Mouse (Mus musculus): ENCODE results near the gene Fam216b.

The Fam216b gene

DNA sequence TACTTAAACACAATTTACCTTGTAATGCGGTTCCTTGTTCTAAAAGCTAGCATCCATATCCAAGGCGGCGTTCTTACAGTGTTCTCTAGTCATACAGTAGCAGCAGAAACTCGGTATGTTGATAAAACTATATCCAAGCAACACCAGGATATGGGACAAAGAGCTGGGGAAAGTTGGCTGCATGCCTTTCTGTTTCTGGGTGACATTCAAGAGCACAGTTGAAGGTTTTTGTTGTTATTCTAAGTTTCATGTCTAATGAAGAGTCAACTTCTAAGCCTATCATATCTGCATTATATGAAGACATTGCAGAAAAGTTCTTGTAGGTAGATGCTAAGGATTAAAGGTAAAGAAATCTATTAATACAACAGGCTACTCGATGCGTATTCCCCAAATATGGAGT, at the start of gene Fam216b:
TSS of gene Fam216b (minus strand) at position 101 of the 400 bp plus-strand sequence.
- DNase-seq: no peak

DNA sequence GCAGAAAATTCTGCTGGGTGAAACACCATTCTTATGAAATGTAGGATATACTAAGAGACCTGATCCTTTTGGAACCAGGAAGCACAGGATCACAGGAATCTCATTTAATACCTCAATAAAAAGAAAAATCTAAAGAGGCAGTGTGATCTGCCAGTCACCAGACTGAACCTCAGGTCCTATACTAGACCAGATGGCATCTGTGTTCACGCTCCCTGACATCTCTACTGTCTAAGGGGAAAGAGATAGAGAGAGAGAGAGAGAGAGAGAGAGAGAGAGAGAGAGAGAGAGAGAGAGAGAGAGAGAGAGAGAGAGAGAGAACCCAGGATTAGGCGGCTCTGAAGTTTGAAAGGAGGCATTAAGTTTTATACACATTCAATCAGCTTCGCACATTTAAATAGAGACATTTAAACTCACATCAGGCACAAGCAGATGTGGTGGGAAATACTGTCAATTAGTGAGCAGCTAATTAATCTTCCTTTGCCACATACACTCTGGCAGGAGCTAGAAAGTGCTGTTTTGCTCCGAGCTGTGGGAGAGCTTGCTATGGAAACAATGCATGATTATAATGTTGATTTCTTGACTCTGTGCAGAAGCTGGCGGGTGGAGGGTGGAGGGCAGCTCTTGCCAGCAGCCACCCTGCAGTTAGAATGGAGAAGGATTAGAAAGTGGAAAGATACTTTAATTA, 43.7 kb upstream of the Fam216b start:
- DNase-seq: no peak

DNA sequence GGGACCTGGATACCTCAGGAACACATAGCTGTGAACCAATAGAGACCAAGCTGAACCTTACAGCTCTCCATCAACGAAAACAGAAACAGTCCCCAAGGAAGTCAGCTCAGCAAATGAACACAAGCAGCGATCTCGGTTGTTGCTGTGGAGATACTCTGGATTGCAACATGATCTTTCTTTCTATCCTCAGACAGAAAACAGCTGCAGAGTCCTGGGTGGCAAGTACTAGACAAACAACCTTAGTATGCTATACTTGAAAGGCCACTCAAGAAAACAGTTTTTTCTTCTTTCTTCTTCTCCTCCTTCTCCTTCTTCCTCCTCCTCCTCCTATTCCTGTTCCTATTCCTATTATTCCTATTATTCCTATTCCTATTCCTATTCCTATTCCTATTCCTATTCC, 37.9 kb upstream of the Fam216b start:
- DNase-seq: no peak

DNA sequence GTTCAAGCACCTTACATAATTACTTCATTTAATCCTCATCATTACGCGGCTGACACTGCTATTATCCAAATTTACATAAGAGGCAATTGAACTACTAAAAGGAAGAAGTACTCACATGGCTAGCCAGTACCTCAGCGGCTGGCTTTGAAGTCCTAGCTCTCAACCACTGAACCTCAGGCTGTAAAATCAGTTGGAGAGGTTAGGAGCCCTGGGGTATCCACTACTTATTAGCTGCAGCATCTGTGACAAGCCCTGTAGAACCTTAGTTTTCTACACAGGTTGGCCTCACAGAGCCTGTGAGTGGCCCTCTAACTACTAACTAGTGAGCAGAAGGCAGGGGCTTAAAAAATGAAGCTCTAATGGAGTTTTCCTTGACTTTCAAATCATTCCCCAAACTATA, 31.5 kb upstream of the Fam216b start:
- DNase-seq: no peak

DNA sequence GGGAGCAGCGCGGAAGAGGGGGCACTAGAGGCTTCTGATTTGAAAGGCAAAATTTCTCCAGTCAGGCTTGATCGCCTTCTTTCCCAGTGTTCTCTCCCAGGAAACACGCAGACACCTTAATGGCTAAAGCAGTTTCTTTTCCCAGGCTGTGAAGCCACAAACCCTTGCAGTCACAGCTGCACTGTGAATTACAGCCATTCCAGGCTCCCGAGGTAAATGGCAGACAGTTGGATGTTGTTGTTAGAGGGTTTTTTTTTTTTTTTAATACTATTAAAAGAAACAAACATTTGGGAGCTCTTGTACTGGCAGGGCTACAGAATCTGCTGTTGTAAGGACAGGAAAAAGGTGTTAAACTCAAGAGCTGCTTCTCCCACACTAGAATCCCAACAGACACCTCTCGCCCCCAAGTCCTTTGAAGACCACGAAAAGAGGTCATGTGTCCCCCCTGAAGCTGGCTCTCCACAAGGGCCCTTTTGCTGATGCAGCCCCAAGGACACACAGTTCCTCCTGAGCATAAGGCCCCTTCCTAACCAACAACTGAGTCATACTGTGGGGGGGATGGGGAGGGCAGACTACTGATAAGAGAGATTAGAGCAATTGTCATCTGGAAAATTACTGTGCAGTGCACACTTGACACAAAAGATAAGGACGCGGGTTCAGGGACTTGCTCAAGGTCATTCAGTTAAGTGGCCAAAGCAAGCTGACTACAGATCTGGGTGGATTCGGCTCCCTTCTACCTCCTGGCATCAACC, 30.8 kb upstream of the Fam216b start:
- DNase-seq: no peak

DNA sequence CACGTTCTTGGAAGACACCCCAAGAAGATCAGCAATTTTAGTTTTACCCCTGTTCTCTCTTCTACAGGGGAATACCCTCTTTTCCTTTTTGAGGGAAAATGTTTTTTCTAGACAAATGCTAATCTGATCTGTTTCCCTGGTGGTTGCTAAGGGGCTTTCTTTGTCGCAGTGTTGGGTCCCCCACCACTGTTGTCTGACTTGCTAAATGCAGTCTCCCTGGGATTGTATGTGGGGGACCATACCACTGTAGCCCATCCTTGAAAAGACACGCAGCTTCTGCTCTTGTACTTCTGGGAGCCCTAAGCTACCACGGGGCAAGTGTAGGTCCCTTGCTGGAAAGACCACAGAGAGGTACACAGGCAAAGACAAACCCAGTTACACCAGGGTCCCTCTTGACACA, 28.9 kb upstream of the Fam216b start:
- no peak for DNase-seq

DNA sequence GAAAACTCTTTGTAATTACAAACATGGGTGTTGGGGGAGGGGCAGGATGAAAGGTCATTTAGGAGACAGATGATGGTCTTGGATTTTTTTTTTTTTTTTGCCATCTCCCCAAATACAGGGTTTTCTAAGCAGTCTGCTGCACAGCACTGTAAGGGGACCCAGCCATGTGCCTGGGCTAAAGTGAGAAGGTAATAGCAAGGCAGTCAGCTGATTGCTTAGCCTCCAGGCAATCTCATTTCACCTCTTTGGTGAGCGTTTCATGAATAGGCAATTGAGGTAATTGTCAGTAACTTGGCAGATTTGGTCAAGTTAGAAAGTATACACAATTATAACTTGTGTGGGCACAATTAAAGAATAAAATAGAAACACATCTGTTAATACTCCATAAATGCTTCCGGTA, 28.5 kb upstream of the Fam216b start:
- no peak for DNase-seq

DNA sequence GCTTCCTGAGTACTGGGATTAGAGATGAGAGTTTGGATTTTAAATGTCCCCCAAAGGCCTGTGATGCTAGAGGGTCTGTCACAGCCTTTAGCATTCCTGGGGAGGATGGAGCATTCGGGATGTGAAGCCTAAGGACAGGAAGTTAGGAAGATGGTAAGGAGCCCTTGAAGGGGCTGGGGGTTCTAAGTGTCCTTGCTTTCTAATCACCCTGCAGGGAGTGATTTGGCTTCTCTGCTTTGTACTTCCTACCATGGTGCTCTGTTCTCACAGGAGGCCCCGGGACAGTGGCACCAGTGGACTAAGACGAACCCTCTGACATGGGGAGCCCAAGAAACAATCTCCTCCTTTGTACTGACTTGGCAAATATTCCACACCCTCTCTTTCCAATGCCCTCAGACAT, 23.7 kb upstream of the Fam216b start:
- no peak for DNase-seq

DNA sequence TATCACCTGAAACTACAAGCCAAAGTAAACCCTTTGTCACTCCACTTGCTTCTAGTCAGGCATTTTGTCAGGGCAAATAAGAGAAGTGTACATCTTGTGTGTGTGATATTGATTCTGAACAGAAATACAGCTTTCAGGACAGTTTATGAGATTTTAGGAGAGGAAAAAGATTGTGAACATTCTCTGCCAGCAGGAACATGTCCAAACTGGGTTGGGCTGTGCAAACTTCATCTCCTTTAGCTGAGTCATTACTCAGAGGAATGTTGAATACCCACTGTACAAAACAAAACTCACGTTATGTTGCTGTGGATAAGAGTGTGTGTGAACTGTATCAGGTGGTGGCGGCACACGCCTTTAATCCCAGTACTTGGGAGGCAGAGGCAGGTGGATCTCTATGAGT, 22.1 kb upstream of the Fam216b start:
- no peak for DNase-seq

DNA sequence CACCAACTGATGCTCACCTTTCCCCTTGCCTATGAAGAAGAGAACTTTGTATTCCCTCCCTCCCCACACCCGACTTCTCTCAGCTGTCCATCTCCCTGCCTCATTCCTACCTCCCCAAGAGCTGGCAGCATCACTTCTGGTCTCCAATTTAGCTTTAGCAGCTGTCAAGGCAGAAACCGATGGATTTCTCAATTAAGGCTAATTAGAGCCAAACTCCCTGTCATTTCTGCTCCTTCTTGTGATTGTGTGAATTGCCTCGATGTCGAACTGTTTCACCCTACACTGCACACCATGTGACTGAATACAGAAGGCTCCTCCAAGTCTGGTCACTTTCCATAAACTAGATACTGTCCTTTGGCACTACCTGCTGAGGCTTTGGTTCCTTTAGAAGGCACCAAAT, 20.6 kb upstream of the Fam216b start:
- no peak for DNase-seq

DNA sequence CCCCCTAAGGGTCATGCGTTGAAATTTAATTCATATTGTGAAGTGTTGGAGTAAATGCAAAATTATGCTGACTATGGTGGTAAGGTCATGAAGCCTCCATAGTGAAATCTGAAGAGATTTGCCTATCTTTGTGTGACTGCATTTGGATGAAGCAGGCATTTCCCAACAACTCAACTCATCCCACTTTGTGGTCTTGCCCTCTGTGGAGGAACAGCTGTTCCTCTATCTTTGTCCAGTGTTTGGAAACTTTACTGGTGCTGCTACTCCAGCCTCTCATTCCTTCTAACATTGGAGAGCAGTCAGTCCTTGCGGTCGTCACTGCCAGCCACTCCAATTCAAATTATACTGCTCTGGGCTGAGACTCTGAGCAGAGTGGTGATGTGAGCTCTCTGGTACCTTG, 19.6 kb upstream of the Fam216b start:
- DNase-seq: no peak

DNA sequence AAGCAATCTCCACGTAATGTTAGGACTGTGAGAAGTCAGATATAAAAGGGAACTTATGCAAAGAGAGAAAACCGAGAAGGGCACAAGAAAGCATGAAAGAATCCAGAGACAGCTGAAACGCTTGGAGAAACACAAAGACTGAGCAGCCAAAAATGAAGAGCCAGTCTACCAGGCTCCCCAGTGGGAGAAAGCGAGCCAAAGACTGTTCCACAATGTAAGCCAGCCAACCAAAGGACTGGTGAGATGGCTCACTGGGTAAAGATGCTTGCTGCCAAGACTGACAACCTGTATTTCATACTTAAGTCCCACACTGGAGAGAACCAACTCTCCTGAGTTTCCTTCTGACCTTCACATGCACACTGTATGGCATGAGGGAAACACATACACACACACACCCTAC, 784 bp upstream of the Fam216b start:
- no peak for DNase-seq

DNA sequence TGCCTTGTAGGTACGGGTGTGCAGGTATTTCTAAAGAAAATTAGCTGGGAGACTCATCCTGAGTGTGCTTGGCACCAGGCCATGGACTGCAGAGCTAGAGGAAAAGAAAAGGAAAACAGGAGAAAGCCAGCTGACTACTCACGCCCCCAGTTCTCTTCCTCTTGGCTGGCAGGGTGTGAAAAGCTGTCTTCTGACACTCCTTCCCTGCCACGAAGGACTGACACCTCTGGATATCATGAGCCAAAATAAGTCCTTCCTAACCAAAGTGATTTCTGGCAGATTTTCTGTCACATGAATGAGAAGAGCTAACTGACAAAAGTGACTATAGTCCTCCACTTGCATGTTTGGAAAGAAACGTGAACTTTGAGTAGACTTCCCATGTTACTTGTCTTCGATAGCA, 5.3 kb downstream of the Fam216b start:
- no peak for DNase-seq

DNA sequence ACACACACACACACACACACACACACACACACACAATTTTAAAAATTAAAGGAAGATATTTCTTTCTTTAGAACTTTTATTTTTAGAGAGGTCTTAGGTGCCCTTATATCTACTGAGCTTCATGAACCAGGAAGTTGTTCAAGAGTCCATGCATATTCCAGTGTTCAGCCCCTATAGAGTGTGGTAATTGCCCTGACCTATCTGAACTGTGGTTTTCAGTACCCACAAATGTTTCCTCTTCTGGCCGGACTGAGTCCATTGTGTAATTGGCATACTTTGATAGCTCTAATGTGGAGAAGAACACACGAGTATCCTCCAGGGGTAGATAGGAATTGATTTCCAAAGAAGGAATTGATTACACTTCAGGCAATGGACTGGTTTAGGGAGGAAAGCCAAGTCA, 11.3 kb downstream of the Fam216b start:
- no peak for DNase-seq

DNA sequence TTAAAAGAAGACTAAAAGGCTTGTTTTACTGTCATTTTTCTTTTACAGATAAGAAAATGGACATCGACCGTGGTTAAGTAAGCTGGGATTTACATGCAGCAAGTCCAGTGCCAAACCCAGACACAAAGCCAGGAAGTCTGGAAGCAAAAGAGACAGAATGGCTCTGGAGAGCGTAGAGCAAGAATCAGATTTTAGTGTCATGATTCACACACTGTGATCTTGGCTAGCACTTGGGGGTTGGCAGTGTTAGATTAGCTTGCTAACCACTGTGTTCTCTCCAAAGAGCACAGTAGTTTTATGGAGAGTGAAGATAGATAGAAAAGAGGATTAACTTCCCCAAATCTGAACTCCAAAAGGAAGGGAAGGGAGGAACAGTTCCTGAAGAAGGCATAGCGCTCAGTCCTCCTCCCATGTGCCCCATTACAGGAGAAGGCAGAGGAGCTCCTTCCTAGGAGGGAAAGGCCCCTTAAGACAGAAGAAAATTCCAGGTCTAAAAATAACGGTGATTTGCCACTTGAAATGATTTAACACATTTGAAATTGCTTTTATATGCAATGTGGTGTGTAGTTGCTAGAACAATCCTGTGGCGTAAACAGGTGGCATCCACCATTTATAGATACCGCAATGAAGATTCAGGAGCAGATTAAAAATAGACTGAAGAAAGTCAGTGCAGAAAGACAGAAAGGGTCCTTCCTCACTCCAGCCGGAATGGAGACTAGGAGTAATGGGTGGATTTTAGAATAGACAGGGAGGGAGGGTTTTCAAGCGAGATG, 22.7 kb downstream of the Fam216b start:
- DNase-seq: no peak

DNA sequence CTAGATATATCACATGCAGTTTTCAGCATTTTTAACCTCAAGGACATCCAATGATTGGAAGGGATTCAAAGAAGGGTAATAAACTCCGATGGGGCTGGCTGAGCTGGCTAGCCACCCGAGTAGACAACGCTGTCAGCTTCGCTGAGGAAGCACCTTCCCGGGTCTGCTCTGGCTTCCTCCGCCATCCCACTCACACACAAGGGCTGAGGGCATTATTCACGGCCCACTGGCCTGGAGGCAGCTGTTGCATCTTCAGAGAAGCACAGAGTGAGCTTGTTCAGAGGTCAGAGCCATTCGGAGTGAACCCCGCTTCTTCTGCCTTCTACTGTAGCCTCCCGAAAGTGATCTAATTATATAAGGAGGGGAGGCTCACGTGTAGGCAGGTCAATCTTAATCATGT, 26.3 kb downstream of the Fam216b start:
- DNase-seq: no peak

DNA sequence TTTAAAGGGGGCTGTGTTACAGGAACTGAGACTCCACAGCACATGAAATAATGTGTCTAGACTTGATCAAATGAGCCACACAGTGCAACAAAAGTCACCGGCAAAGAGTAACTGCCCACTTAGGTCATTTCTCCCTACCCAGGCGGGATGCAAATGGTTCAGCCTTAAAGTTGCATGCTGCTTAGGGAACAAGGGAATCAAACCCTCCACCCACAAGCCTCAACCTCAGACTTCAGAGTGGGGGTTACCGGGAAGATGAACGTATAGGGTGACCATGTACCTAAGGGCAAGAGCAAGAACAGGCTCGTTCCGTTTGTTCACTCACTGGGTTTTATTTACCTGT, 28.2 kb downstream of the Fam216b start:
- no peak for DNase-seq

DNA sequence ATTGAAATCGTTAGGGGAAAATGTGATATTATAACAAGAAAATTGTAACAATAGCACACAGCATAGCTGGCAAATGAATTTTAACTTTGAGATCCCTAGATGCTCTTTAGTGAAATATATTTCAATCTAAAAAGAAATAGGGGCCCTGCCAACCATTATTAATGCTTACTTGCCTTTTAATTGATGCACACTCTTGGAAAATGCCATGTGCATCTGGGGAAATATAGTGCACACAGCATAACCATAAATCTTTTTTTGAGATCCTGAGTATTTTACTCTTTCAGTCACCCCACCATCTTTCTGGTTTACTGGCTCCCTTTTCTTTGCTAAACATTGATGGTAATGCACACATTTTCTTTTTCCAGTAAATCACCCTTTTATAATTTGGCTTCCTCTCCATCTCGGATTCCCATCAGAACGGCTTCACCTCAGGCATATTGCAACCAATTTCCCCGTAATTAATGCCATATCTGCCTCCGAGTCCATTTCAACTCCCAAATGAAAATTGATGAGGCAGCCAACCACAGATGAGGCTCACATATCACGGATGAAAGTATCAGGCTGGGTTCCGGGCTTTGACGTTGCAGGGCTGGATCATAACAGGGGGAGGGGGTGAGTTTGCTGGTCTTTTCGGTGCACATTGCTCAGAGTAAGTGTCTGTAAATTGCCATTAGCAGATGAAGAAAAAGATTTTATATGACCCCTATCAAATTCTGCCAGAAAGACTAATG, 28.8 kb downstream of the Fam216b start:
- DNase-seq: no peak

DNA sequence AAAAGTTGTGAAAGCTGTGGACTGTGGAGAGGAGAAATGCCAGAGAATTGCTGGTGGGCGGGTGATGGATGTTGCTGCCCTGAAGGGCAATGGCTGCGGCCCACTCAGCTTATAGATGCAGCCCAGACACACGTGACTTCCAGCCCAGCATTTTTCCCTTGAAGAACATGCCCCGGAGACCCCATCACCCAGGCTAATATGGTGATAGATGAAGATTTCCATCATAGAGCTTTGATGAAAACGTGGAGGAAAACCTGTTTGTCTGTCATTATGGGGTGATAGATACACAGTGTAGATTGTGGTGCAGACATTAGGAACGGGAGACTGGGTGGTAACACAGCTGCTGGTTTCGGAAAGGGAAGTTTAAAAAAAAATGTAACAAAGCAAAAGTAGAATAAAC, 31.4 kb downstream of the Fam216b start:
- no peak for DNase-seq

DNA sequence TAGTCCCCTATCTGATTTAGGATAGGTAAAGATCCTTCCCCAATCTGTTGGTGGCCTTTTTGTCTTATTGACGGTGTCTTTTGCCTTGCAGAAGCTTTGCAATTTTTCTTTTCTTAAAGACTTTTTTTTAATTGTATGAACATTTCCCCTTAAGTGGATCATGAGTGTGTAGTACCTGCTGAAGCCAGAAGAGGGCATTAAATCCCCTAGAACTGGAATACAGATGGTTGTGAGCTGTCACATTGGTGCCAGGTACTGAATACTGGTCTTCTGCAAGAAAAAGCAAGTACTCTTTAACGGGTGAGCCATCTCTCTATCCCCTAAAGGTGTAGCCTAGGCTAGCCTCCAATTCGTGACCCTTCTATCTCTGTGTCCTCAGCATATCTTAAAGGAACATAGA, 32.4 kb downstream of the Fam216b start:
- DNase-seq: no peak

DNA sequence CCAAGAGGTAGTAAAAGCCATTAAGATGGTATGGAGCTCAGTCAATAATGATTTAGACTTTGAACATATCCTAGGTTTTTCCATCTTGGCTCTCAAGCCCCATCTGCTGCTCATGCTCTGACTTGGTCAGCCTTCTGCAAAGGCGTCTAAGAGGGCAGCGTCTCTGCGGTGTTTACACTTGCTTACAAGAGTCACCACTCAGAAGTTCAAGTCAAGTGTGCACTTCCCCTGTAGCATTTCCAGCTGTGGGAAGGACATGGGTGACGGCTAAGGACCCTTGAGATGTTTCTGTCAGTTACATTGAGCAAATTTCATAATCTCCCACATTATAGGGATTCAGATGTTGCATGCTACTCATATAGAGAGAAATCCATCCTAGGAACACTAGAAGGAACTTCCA, 40.1 kb downstream of the Fam216b start:
- DNase-seq: no peak

DNA sequence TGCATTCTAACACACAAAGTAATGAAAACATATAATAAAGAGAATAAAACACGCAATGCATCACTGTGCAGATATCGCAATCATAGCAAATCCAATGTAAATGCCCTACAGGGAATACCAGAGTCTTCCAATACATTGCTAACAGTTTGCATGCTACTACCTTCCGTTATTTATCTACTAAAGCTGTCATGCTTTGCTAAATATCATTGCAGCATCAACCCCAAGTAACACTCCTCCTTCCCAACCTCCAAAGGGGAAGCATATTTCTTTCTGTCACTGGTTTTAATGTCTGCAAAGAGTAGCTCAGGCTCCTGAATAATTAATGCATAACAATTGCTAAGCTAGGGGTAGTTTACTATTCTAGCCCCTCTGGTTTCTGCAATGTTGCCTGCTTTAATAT, 40.5 kb downstream of the Fam216b start:
- no peak for DNase-seq

DNA sequence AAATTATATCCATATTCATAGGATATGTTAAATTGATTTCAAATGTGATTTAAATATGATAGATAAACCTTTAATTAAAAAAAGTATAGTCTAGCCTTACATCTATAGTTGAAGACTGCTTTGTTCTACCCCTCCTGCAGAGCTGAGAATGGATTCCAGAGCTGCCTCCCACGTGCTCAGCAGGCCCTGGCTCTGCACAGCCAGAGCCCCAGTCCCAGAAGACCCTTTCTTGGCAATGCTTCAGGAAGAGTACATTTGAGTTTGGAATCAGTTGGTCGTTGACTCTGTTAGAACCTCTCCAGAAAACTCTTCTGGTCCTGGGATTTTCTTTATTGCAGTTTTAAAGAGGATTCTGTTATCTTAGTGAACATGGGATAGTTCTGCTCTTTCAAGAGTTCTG, 45.7 kb downstream of the Fam216b start:
- DNase-seq: no peak
